Mouse (Mus musculus) embryonic fibroblast, embryonic 13.5 days (primary cell): ENCODE measurements around the gene Ankrd37.

Experiments used
- CTCF ChIP-seq: IDR thresholded peaks from 2 replicates; pipeline ENCODE4 v1.5.1; 2011; ENCODE audit warnings: mild to moderate bottlenecking, control low read depth, low read length, moderate library complexity, borderline replicate concordance; ENCODE audit not compliant: insufficient read depth
- POLR2A ChIP-seq: IDR thresholded peaks from 2 replicates; pipeline ENCODE4 v1.6.1; 2011; ENCODE audit warnings: low read depth, mild to moderate bottlenecking, control low read depth, low read length, moderate library complexity

DNA sequence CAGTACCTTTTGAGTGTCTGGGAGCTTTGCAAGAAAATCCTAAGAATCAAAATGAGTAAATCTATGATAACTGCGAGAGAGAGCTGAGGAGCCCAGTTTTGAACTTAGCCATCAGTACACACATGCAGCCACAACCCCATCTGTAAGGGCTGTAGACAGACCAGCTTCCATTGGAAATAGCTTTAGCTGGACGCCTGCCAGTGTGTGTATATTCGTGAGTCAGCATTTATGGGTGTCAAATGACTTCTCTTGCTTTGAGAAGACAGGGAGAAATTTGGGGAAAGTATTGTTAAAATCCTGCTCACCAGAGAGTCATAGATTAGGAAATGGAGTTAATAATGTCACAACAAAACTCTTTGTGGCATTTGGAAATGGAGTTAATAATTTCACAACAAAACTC, 18.8 kb downstream of the Ankrd37 start:
- TF ChIP-seq POLR2A (no peak), CTCF (no peak)
